Mouse (Mus musculus) liver, postnatal 0 days (tissue): Measurements from ENCODE around the gene Stx19. TPM values are rescaled to one million over a fixed set of nuclear protein-coding genes. Genes with fewer than 3 reads are reported as not detected.

Source experiments
- ATAC-seq: fragments of 200-750 bp; cut with Nextera tagmentation; 2 replicates; pipeline ENCODE4 v1.8.0; 2017; ENCODE audit warnings: mild to moderate bottlenecking, moderate library complexity
- DNase-seq: peaks from one replicate; pipeline ENCODE4 v3.0.0-alpha.2; 2016
- H3K27ac ChIP-seq: fragments of 300-500 bp; sonication (generic); 2 replicates; pipeline ENCODE4 v1.5.1; 2014; ENCODE audit warnings: antibody characterized with exemption, moderate library complexity, mild to moderate bottlenecking, low read depth
- H3K27me3 ChIP-seq: fragments of 300-500 bp; sonication (generic); 2 replicates; pipeline ENCODE4 v1.6.1; 2014; ENCODE audit warnings: low read length, control low read depth, mixed read lengths; ENCODE audit not compliant: insufficient read depth
- H3K36me3 ChIP-seq: fragments of 300-500 bp; sonication (generic); replicated peaks from 2 replicates; pipeline ENCODE4 v1.6.1; 2014; ENCODE audit warnings: mild to moderate bottlenecking, control low read depth, low read length, moderate library complexity, mixed read lengths; ENCODE audit not compliant: insufficient read depth
- H3K4me1 ChIP-seq: fragments of 300-500 bp; sonication (generic); 2 replicates; pipeline ENCODE4 v1.6.1; 2014; ENCODE audit warnings: antibody characterized with exemption, mild to moderate bottlenecking, control low read depth; ENCODE audit not compliant: insufficient read depth
- H3K4me2 ChIP-seq: fragments of 300-500 bp; sonication (generic); 2 replicates; pipeline ENCODE4 v1.6.1; 2014; ENCODE audit warnings: low read depth, mild to moderate bottlenecking, low read length, moderate library complexity, mixed read lengths
- H3K4me3 ChIP-seq: fragments of 300-500 bp; sonication (generic); 2 replicates; pipeline ENCODE4 v1.5.1; 2014; ENCODE audit warnings: low read depth, low read length
- H3K9ac ChIP-seq: fragments of 300-500 bp; sonication (generic); replicated peaks from 2 replicates; pipeline ENCODE4 v1.6.1; 2014; ENCODE audit warnings: mild to moderate bottlenecking, moderate library complexity
- H3K9me3 ChIP-seq: fragments of 300-500 bp; sonication (generic); 2 replicates; pipeline ENCODE4 v1.6.1; 2016; ENCODE audit warnings: mild to moderate bottlenecking, control low read depth, low read length, mixed read lengths
- CTCF ChIP-seq: sonication (generic); IDR thresholded peaks from 2 replicates; pipeline ENCODE4 v1.5.1; 2016; ENCODE audit warnings: antibody characterized with exemption, low read depth
- EP300 ChIP-seq: IDR thresholded peaks from 2 replicates; pipeline ENCODE4 v1.6.1; 2016; ENCODE audit warnings: antibody characterized with exemption, low read depth, mild to moderate bottlenecking
- WGBS: fragments of 180-500 bp; shearing (Covaris S2); extraction: QIAGEN DNeasy Blood & Tissue Kit; methylation state at CpG from one replicate; pipeline ENCODE4 v1.1.7; 2014; ENCODE audit not compliant: insufficient replicate concordance; 5-methylcytosine and 5-hydroxymethylcytosine counted together
- polyA plus RNA-seq: library from polyadenylated mRNA; unstranded; fragments of >200 nt; fragmentation: Nextera tagmentation; extraction: Ambion mirVana; gene quantifications from 2 replicates; pipeline ENCODE4 v1.2.1, GENCODE M21; 2015

Stx19 gene
- polyA plus RNA-seq, 1 experiment from 2014 or later: not detected

GRCm38 (mm10) chr16:62834016-62834735, 19.7 kb downstream of the Stx19 start:
- 28% methylated on average over 3 of the region's 3 CpGs for WGBS

DNA sequence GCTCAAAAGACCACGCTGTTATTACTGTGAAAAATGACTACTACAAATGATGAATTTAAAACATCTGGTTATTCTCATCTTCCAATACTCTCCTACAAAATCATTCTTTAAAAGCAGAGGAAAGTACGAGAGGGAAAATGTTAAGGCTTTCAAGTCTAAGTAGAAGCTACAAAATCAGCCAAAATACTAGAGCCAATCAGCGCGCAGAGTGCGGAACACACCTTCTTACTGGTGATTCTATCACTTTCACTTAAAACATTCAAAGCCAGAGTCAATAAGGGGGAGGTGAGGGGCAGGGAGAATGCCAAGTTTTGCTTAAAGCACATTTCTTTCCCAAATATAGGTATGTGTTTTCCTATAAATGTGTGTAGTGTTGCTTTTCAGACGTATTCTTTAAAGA, 30.9 kb downstream of the Stx19 start:
- Histone ChIP-seq H3K36me3 (no peaks in the 10 kb centered on the region), H3K9me3 (no peaks in the 10 kb centered on the region), H3K9ac (no peak overlapping the region), H3K4me2 (no peak overlapping the region), H3K4me3 (no peak overlapping the region), H3K27ac (no peak overlapping the region), H3K27me3 (no peaks in the 10 kb centered on the region), H3K4me1 (peaks cover 6% of the 10 kb centered on the region)
- TF ChIP-seq CTCF: no peak
- no peak for TF ChIP-seq EP300
- 88% methylated on average over 6 of the region's 6 CpGs for WGBS
- DNase-seq (no peak), ATAC-seq (no peak)

More at GRCm38 (mm10) chr16:62834016-62834735, 19.7 kb downstream of the Stx19 start:
- ATAC-seq: peak; percentile 94
- peak overlapping the region; percentile 35; the same call in 1 of the 2 replicates for H3K27ac ChIP-seq
- no peaks in the 10 kb centered on the region for H3K27me3 ChIP-seq
- TF ChIP-seq CTCF: no peak
- TF ChIP-seq EP300: peak; percentile 89
- no peak overlapping the region for H3K4me3 ChIP-seq
- H3K4me1 ChIP-seq: 0 out of 2 replicates have a peak, but pooled peaks cover 2% of the 10 kb centered on the region
- no peak overlapping the region for H3K4me2 ChIP-seq
- no peak for DNase-seq
- H3K9me3 ChIP-seq: no peaks in the 10 kb centered on the region
- no peak overlapping the region; the same call in 1 of the 2 replicates for H3K9ac ChIP-seq
- H3K36me3 ChIP-seq: no peaks in the 10 kb centered on the region

GRCm38 (mm10) chr16:62846498-62847312, 32.2 kb downstream of the Stx19 start, which contains the start of gene Arl13b:
Gene Arl13b, minus strand, starts transcription at chr16:62847040.
- Histone ChIP-seq H3K27me3 (no peaks in the 10 kb centered on the region), H3K36me3 (no peaks in the 10 kb centered on the region), H3K9me3 (no peaks in the 10 kb centered on the region), H3K9ac (peak within 1 kb of the TSS; percentile 78), H3K4me3 (peak within 1 kb of the TSS; percentile 80), H3K4me2 (peak within 1 kb of the TSS; percentile 90), H3K27ac (peak within 1 kb of the TSS; percentile 37), H3K4me1 (peaks cover 6% of the 10 kb centered on the region)
- under 1% methylated on average over 52 of the region's 52 CpGs for WGBS
- DNase-seq (peak; percentile 92), ATAC-seq (peak; percentile 100)
- TF ChIP-seq EP300 (no peak; the same call in 1 of the 2 replicates), CTCF (no peak)

- Histone ChIP-seq H3K4me2 (no peak overlapping the region), H3K4me1 (no peaks in the 10 kb centered on the region), H3K36me3 (no peaks in the 10 kb centered on the region), H3K9me3 (no peaks in the 10 kb centered on the region), H3K9ac (no peak overlapping the region), H3K4me3 (no peak overlapping the region), H3K27me3 (no peaks in the 10 kb centered on the region), H3K27ac (no peak overlapping the region)
- ATAC-seq (no peak), DNase-seq (no peak)
- TF ChIP-seq CTCF: 0 out of 2 replicates have a peak, but pooled peaks have one; percentile 20
- no peak for TF ChIP-seq EP300
- 79% methylated on average over 3 of the region's 3 CpGs for WGBS
These were observed 38.2 kb downstream of the Stx19 start for GRCm38 (mm10) chr16:62852464-62853252.

- DNase-seq: no peak
- ATAC-seq: peak; percentile 23
- Histone ChIP-seq H3K27ac (peak overlapping the region; percentile 83), H3K4me3 (peak overlapping the region; percentile 68), H3K36me3 (no peaks in the 10 kb centered on the region), H3K9ac (peak overlapping the region; percentile 82), H3K9me3 (no peaks in the 10 kb centered on the region), H3K27me3 (no peaks in the 10 kb centered on the region), H3K4me2 (peak overlapping the region; percentile 91), H3K4me1 (no peaks in the 10 kb centered on the region)
- TF ChIP-seq EP300 (no peak), CTCF (no peak)
- 10% methylated on average over 3 of the region's 3 CpGs for WGBS
These were observed 39.2 kb downstream of the Stx19 start for GRCm38 (mm10) chr16:62853611-62854126.
